Mouse (Mus musculus) liver, postnatal 0 days (tissue): Measurements from ENCODE around the gene Hmx2.

ENCODE experiments used
- CTCF ChIP-seq: sonication (generic); IDR thresholded peaks from 2 replicates; pipeline ENCODE4 v1.5.1; 2016; ENCODE audit warnings: antibody characterized with exemption, low read depth
- EP300 ChIP-seq: IDR thresholded peaks from 2 replicates; pipeline ENCODE4 v1.6.1; 2016; ENCODE audit warnings: antibody characterized with exemption, low read depth, mild to moderate bottlenecking

GRCm38 (mm10) chr7:131575246-131575645 is 26.7 kb downstream of the Hmx2 start:
- no peak for TF ChIP-seq CTCF
- no peak for TF ChIP-seq EP300
